Mouse (Mus musculus) small intestine, adult 2 months (tissue): ENCODE measurements around the gene Tnks2.

Source experiments
- CTCF ChIP-seq: fragments of 200-500 bp; IDR thresholded peaks from 2 replicates; pipeline ENCODE4 v1.5.1; 2012; ENCODE audit warnings: low read depth, mild to moderate bottlenecking, control low read depth, inconsistent platforms, low read length, moderate library complexity, mixed read lengths; ENCODE audit not compliant: insufficient replicate concordance, insufficient read length; ENCODE audit errors: extremely low read depth
- POLR2A ChIP-seq: fragments of 200-500 bp; IDR thresholded peaks from 2 replicates; pipeline ENCODE4 v1.6.1; 2012; ENCODE audit warnings: low read depth, mild to moderate bottlenecking, control low read depth, inconsistent platforms, low read length, moderate library complexity

GRCm38 (mm10) chr19:36896791-36897569 lies 62.9 kb downstream of the Tnks2 start:
- no peak for TF ChIP-seq POLR2A
- TF ChIP-seq CTCF = no peak
